Mouse (Mus musculus) activated CD4-positive, CD25-positive, alpha-beta regulatory T cell, adult 4 months (primary cell): ENCODE measurements at regions not wholly inside any gene's neighbourhood (a gene's known extent, or its start where the extent isn't known, plus 50 kb on each side); places are given as distances from the start of the nearest gene placed in this dataset.

ENCODE experiments used
- ATAC-seq: one replicate; pipeline ENCODE4 v1.8.0; 2017

DNA sequence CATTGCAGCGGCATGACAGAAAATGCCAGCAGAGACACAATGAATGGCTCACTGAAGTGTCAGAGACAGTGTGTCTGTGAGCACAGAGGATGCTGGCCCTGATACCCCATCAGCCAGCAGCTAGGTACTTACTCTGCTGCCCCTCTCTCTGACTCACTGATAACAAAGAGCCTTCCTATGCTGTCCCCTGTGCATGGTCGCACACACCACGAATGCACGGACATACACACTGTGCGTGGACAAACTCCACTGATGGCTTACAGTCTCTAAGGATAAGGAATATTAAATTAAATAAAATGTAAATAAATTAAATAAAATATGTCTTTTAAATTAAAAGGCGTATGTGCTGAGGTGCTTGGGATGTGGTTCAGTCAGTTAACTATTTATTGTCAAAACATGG, 438.2 kb downstream of the Rwdd3 start:
- no peak for ATAC-seq

DNA sequence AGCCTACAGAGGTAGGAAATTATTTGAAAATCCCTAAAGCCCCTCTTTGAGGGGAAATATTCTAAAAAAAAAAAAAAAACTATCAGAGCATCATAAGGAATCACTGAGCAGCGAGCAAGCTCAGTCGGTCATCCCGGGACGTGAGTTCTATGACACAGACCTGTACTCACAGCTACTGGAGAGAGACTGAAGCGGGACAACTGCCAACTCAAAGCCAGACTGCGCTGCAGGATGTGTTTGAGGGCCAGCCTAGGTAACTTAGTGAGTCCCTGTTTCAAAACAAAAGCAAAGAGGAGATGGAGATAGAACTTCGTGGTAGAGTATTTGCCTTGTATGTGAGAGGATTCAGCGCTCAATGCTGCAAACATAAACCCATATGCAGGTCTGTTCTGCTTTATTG, 439.1 kb downstream of the Rwdd3 start:
- no peak for ATAC-seq

DNA sequence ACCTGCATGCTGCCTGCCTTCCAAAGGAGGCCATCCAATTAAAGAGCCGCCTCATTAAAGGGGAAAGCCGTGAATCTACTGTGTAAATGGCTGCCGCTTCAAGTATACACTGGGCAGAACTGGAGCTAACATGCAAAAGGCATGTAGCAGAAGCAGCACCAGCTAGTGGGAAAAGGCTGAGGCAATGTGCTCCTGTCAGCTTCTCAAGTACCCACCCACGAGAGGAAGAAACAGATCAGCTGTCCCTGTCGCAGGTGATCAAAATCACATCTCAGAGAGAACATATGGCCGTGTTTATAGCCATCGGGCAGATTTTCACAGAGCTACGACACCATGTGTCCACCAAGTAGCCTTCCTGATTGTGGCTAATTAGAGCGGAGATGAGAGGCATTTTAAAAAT, 440.2 kb downstream of the Rwdd3 start:
- no peak for ATAC-seq

DNA sequence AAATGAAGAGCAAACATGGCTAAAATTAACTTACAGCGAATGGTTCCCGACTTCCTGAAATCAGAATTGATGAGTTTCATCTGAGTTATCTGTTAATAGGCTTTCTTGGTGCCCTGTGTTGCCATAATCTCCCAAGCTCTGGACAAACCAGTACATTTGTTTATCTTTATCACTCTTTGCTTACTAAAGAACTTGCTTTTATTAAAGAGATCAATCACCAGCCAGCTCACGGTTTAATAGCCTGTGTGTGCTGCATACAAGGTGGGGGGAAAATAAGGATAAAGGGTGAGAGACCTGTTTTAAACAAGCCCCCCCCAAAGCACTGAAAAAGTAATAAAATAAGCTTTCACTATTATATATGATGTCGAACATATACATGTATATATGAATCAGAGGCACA, 441.3 kb downstream of the Rwdd3 start:
- ATAC-seq: no peak

DNA sequence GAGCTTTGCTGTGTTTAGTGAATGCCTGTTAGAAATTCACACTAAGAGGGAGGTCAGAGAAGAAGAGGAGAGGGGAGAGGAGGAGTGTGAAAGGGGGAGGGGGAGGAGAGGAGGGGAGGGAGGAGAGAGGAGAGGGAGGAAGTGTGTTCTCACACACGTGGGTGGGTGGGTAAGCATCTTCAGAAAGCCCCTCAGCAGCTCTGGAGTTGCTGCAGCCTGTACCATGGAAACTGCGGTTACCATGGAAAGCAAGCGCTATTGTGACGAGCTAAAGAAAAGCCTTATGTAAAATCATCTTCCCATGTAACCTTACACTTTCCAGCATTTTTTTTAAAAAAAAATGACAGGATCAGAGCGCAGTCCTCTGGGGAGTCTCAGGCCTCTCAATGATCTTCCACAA, 441.8 kb downstream of the Rwdd3 start:
- ATAC-seq: no peak

DNA sequence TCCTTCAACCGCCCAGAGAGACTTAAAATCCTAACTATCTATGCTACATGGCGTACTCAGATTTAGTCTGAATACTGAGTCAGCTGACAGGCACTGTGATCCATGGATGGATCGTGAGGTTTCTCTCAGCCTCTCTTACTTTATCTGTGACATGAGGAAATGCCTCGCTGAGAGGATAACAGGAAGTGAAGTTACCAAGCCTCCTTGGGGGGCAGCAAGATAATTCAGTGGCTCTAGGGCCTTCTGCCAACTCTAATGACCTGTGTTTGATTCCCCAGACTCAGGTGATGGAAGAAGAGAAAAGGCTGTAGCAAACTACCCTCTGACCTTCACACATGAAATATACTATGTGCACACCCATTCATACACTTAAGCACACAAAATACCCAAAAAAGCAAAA, 486.3 kb downstream of the Rwdd3 start:
- ATAC-seq: no peak

DNA sequence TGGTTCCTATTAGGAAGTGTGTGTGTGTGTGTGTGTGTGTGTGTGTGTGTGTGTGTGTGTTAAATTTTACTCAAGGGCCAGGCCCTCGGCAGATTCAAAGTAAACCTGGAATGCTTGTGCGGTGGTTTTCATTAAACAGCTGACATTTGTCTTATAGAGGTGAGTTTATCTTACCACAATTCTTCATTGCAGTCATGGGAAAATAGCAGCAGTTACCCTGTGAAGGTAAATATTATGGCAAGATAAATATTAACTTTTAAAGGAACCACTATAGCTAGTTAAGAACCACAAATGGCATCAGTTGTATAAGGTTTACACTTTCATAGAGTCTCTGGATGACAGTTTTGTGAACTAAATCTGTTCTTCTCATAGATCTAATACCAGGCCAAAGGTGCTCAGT, 495.6 kb downstream of the Rwdd3 start:
- ATAC-seq: no peak

DNA sequence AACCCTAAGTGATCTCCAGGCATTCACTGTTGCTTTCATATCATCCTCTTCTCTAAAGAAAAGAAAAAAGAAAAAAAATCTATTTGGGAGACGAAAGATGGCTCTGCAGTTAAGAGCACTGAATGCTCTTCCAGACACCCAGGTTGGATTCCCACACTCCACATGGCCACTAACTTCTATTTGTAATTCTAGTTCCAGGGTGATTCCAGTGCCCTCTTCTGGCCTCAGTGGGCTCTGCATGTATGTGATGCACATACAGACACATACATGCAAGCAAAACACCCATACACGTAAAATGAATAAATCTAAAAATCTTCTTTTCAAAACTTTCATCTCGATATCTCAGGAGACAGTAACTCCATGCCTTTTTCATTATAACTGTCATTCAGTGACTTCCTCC, 502.8 kb downstream of the Rwdd3 start:
- no peak for ATAC-seq

DNA sequence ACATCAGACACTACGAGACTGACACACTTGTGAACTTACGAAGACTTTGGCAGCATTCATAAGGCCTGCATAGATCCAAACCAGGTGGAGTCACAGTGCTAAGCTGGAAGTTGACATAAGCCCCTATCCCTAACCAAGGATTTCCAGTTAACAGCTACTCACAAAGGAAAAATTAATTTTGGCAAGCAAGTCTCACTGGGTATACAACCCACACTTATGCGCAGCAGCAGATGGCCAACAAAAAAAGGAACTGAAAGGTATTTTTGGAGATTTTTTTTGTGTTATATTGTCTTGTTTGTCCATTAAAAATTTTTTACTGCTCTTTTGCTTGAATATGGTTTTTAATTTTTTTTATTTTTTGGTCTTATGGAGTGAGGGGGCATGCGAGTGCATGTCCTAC, 509.0 kb downstream of the Rwdd3 start:
- ATAC-seq: no peak

DNA sequence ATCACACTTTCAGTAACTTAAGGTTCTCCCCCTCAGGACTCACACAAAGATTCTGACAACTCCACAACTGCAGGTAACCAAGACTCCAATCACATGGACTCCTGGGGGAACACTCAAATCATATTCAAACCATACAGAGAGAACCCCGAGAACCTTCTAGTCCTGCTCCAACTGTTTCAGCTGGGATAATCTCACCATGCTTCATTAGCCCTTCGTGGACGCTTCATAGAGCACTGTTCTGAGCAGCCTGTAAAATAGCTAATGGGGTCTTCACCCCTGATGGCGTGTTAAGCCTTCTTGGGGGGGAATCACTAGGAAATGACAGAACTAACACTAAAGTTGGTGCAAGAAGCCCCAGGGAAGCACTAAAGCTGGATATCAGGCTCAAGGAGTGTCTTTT, 510.7 kb downstream of the Rwdd3 start:
- ATAC-seq: no peak

DNA sequence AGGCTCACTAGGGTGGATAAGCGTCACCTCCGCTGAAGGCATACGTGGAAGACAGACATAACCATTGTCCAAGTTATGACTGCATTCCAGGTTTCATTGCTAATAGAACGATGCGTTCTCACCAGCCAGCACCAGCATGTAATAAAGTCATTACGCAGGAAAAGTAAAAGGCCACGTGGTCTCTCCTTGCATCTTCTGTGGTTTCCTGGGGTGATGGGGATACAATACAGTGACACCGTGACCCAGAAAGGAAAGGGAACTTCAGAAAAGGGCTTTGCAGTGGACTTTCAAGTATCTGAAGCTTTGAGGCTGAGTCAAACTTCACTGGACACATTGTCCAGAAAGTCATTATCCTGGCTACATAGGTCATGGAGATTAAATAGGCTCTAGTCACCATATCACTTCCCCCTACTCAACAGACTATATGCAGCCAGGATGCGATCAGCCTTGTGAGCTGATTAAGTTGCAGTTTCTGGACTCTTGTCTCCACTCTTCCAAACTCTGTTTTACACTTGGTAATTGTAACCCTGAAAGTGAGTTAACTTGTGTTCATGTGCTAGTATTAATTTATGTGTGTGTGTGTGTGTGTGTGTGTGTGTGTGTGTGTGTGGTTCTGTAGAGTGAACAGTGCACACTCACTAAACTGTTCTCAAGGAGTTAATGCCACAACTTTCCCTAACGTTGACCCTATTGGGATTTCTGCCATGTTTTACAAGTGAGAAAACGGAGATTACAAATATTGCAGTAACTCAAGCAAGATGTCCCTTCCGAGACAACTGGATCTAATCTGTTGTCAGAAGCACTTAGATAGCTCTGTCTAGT, 522.2 kb downstream of the Rwdd3 start:
- no peak for ATAC-seq

DNA sequence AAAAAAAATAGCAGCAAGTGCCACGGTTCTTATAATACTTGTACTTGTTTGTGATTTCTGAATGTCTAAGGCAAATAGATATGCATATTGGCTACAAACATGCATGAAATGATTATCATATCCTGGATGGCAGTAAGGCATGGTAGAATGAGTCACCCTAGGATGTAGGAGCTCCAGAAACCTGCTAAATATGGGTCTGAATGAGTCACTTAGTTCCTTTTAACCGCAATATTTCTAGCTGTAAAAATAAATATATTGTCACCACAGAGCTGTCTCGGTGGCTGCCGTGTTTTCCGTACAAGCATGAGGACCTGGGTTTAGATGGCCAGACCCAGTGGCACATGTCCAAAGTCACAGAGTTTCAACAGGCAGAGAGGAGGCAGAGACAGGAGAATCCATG, 523.1 kb downstream of the Rwdd3 start:
- no peak for ATAC-seq

DNA sequence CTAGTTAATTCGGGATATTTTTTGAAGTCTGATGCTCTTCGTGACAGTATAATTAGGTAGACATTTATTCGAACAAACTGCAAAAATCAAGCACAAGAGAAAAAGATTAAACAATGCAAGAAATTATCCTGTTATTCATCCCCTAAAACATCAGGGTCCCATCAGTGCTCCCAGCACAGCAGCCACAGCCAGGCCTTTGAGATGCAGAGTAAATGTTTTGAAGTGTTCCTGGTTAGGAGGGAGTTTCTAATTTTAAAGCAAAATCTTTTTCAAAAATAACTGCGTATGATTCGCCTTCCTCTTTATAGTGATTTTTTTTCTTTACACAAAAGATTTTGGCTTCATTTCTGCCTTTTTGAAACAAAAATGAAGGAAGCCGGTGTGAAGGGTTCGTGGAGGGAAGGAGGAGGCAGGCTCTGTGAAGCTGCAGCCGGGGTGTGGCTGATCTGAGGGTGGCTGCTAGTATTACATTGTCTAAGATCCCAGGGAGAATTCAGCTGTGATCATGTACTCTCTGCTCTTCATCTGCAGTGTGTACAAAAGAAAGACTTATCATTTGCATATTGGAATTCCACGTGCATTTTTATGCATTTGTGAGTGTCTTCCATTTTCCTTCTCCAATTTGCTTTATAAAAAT, 534.7 kb downstream of the Rwdd3 start:
- no peak for ATAC-seq

DNA sequence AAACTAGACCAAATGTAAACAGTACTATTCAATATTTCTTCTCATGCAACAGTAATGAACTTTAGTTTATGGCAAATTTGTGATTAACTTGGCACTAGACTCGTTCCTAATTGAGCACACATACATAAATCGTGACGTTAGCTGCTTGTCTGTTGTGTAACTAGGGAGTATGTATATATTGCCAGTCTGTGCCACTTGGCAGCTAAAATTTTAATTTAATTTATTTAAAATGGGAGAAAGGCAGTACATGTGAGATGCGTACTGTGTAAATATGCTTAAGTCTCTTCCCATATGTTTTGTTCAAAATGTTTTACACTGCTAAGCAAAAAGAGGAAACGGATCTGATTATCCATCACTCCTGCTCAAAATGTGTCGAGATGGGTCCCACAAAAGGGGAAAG, 553.1 kb downstream of the Rwdd3 start:
- no peak for ATAC-seq

DNA sequence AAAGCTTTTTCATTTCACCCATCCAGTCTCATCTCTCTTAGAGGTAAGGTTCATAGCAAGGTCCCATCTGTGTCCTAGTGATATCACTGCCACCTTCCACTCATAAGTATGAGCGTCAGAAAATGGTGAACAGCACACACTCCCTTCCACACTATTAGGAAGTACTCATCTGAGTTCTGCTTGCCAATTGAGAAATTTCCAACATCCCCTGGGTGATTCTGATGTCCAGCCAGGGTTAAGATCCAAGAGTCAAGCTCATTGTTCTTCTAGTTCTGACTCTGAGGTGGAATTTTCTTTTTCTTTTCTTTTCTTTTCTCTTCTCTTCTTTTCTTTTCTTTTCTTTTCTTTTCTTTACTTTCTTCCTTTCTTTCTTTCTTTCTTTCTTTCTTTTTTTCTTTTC, 577.3 kb downstream of the Rwdd3 start:
- ATAC-seq: no peak

DNA sequence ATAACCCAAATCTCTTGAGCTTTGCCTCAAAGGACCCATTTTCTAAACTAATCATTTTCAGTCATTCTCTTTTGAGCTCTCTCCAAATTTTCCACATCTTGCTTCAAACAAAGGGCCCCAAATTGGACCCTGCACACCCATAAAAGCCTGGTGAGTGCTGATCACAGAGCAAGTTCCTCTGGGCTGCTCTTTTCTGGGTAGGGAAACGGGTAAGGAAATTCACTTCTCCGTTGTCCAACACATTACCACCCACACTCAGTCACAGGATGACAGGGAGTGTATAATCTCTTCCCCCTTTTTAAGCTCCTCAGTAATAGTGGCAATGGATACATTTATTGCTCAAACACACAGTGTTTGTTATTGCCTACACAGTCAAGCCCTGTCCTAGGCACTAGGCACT, 580.3 kb downstream of the Rwdd3 start:
- ATAC-seq: no peak

DNA sequence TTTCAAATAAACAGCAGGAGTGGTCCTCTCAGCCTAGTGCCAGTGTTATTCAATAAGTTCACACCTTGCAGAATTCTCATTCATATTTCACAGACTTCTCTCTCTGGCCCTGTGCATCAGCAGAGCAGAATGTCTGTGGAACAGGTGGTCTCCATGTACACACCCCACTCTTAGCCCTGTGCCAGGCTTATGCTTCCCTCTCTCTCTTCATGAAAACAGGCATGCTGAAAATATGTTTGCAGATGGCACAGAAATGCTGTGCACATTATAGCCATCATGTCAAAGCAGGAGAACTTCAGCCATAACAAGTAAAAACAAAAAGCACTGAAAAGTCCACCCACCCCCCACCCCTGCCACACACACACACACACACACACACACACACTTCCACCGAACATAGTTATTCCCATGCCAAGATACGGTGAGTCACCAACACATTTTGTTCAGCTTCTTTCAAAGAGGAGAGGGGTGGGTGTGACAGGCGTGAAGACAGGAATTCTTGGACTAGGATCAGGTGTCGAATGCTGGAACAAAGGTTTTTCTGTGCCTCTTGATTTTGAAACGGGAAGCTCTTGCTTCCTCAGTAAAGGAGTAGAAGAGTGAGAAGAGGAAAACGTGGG, 600.6 kb downstream of the Rwdd3 start:
- no peak for ATAC-seq

DNA sequence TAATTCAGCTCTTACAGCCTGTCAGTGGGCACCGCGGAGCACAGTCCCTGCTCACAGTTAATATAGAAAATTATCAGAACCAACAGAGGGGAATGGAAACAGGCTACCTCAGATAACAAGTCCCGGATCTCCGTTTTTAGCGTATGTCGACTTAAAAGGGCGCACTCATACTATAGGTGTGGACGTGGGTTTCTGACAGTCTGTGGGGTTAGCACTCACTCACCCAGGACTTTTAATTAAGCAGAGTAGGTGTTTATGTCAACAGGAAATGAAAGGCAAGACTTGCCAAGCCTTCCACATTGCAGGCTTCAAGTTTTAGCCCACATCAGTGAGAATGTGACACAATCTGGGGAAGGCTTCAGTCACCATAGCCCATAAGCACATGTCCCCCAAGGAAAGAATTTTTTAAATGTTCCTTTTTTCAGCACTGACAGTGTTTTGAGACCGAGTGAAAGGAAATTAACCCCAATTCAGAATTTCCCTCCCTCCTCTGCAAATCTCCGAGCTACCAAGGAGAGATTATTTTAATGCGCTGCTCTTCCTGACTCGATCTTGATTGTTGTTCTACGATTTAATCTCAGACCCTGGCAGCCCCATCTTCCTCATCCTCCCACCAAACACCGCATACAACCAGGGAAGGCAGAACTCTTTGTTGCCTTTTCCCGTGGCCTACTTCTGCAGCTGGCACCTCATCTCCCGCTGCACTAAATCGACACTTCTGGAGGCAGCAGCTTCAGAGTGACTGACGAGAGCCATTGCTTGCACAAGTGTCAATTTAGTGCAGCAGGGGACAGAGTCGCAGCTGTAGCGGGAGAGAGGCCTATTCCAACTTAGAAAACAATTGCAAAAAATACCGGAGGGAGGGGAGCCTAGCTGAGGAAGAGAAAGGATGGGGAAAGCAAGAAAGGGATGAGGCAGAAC, 629.7 kb downstream of the Rwdd3 start:
- ATAC-seq: no peak

DNA sequence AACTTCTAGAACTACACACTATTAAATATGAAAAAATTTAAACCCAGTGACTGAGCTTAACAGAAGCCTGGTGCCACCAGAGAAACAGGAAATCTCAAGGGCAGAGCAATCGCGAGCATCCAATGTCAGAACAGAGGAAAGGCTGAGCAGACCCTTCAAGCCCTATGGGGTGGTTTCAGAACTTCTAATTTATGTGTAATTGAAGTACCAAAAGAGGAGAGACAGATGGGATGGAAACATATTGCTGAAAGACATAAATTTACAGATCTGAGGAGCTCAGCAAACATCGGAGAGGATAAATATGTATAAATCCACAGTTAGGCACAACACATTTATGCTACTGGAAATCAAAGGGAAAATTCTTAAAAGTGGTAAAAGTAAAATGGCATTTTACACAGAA, 637.6 kb downstream of the Rwdd3 start:
- no peak for ATAC-seq

DNA sequence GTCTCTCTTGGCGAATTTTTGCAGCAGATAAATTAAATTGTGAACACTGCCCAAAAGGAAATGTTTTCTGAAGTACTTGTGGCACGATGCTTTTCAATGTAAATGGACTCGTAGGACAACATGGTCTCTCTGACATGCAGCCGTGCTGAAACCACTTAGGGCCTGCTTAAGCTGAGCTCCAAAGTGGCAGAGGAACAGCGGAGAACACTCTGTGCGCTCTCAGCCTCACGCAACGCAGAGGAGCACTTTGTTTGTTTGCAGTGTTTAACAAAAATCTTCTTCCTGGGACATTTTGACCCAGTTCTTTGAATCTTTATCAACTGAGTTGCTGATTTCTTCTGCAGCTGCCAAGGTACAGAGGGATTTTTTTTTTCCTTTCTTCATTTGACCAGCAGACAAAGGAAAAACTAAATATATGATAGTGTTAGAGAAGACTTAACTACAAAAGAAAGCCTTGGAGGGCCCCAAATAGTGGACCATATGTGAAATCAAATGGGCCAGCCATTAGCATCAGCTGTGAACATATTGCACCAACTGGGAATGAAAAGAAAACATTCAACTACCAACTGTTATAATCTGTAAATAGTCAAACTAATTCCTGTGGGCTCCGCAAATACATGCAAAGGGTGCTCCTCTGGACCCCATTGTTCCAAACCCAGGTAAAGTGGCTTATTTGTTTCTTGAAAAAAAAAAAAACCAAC, 639.5 kb downstream of the Rwdd3 start:
- no peak for ATAC-seq

DNA sequence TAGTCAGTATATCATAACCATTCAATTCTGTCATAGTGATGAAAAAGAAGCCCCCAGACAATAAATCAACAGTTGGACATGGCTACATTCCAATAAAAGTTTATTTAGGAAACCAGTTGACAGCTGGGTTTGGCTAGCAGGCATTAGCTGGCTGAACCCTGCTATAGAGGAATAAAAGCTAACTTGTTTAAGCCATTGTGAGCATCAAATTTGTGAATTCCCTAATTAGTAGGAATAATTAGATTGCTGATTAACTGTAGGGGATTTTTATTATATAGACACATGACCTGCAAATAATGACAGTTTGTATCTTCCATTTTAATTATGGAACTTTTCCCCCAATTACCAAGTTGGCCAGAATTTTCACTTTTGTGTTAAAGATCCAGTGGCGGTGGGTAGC, 659.8 kb downstream of the Rwdd3 start:
- no peak for ATAC-seq

DNA sequence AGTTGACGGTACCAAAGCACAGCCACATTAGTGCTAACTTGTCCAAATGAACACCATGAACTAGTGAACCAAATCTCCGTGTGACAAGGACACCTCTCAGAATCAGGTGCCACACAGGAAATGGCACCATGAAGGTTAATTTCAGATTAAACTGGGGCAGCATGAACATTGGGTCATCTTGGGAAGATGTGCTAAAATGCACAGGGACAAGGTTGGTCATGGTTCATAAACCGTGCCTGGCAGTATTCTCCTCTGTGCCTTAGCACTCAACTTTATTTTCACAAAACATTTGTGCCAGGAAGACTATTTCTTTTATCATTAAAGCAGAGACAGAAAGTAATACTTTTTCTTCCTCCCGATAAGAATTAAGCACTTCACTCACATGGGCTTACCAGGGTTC, 672.6 kb downstream of the Rwdd3 start:
- ATAC-seq: no peak

DNA sequence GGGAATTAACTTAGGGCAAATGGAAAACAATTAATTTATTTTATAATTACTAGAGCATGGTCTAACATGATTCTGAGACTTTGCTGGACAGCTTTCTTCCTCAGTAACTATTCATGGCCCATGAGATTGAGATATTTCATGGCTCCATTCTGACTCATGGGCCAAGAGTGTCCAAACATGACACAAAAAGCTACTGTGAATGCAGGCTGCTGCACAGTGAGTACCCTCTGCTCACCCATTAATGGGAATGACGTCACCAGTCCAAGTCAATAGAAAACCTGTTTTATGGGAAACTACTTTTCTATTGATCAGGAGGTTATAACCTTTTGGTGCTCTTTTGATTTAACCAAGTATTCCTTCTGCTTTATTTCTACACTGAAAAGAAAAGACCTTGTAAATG, 693.6 kb downstream of the Rwdd3 start:
- ATAC-seq: no peak
